Mouse (Mus musculus) liver, postnatal 0 days (tissue): ENCODE measurements at regions not wholly inside any gene's neighbourhood (a gene's known extent, or its start where the extent isn't known, plus 50 kb on each side); places are given as distances from the start of the nearest gene placed in this dataset.

Experiments
- CTCF ChIP-seq: sonication (generic); IDR thresholded peaks from 2 replicates; pipeline ENCODE4 v1.5.1; 2016; ENCODE audit warnings: antibody characterized with exemption, low read depth
- EP300 ChIP-seq: IDR thresholded peaks from 2 replicates; pipeline ENCODE4 v1.6.1; 2016; ENCODE audit warnings: antibody characterized with exemption, low read depth, mild to moderate bottlenecking

GRCm38 (mm10) chr14:61810836-61811235 lies 203.6 kb downstream of the Kcnrg start:
- no peak for TF ChIP-seq EP300
- TF ChIP-seq CTCF: no peak
